Mouse (Mus musculus) bone marrow macrophage, adult 2 months (primary cell): Measurements from ENCODE around the gene Aagab.

Experiments used
- CTCF ChIP-seq: IDR thresholded peaks from 2 replicates; pipeline ENCODE4 v1.5.1; 2012; ENCODE audit warnings: low read depth, mild to moderate bottlenecking, low read length, moderate library complexity
- POLR2A ChIP-seq: IDR thresholded peaks from 2 replicates; pipeline ENCODE4 v1.6.1; 2012; ENCODE audit warnings: mild to moderate bottlenecking, low read depth, low read length, borderline replicate concordance

GRCm38 (mm10) chr9:63654575-63654974 is 52.1 kb downstream of the Aagab start:
- TF ChIP-seq CTCF (no peak), POLR2A (no peak)
